13 mouse cellular contexts compared by ENCODE assay signal in genomic region chr9:64546344-64546991, GRCm38 (mm10).
DNase-seq lines count a peak whose midpoint lies in the region; ATAC-seq and TF ChIP-seq lines count a peak whose summit lies in the region.
"Had no signal": no experiment of that assay in that cellular context is flagged by ENCODE, and none has a peak within 500 bp of the region (broad histone marks: within the 10 kb centered on the region; RNA-seq: fewer than 3 reads in every experiment).

No protein-coding gene starts in this region.

- H3K9ac ChIP-seq in heart, embryonic 13.5 days, result no peak overlapping the region
- H3K9ac ChIP-seq in lung, embryonic 15.5 days, result no peak overlapping the region
- no peak overlapping the region for H3K9ac ChIP-seq in heart, postnatal 0 days (replicated peaks; ENCODE audit: low read depth, low read length)
- H3K9ac ChIP-seq: embryonic facial prominence, embryonic 15.5 days had no signal

- 0 out of 2 replicates have a peak, but pooled peaks have one; percentile 28 for TF ChIP-seq EP300 in heart, postnatal 0 days (IDR thresholded peaks at IDR 0.05; ENCODE audit: low read depth)

- 47% methylated on average over 7 of the region's 7 CpGs for WGBS in heart, embryonic 13.5 days
- WGBS in lung, embryonic 15.5 days, result 57% methylated on average over 7 of the region's 7 CpGs
- WGBS in lung, adult 2 months, result 43% methylated on average over 7 of the region's 7 CpGs
- 49% methylated on average over 7 of the region's 7 CpGs for WGBS in heart, postnatal 0 days

- H3K9me3 ChIP-seq in heart, embryonic 13.5 days, result no peaks in the 10 kb centered on the region
- no peaks in the 10 kb centered on the region for H3K9me3 ChIP-seq in lung, embryonic 15.5 days
- no peaks in the 10 kb centered on the region for H3K9me3 ChIP-seq in heart, postnatal 0 days (replicated peaks; ENCODE audit: control insufficient read depth, low read length)
- H3K9me3 ChIP-seq: embryonic facial prominence, embryonic 15.5 days had no signal

- no peak overlapping the region for H3K4me2 ChIP-seq in heart, embryonic 13.5 days
- H3K4me2 ChIP-seq in lung, embryonic 15.5 days, result no peak overlapping the region
- no peak overlapping the region for H3K4me2 ChIP-seq in heart, postnatal 0 days (ENCODE audit: low read depth, low read length)
- H3K4me2 ChIP-seq: embryonic facial prominence, embryonic 15.5 days had no signal

- intact Hi-C loops in heart, postnatal 14 days (cut with DNase I), result no loop called here

- H3K4me3 ChIP-seq in heart, embryonic 13.5 days, result no peak overlapping the region
- H3K4me3 ChIP-seq in lung, embryonic 15.5 days, result no peak overlapping the region
- H3K4me3 ChIP-seq in lung, adult 2 months (replicated peaks; ENCODE audit: extremely low read depth, low read depth, low read length), result no peak overlapping the region
- no peak overlapping the region for H3K4me3 ChIP-seq in heart, postnatal 0 days (ENCODE audit: low read depth, low read length)
- H3K4me3 ChIP-seq: embryonic facial prominence, embryonic 15.5 days; myocyte had no signal

- no peak for TF ChIP-seq CTCF in lung, adult 2 months (IDR thresholded peaks at IDR 0.05; ENCODE audit: insufficient read depth, low read length)
- TF ChIP-seq CTCF in heart, postnatal 0 days (IDR thresholded peaks at IDR 0.05; ENCODE audit: low read depth), result no peak

- peaks cover 10% of the 10 kb centered on the region for H3K27me3 ChIP-seq in heart, embryonic 13.5 days (replicated peaks)
- no peaks in the 10 kb centered on the region for H3K27me3 ChIP-seq in lung, embryonic 15.5 days
- peaks cover 3% of the 10 kb centered on the region; the same call in 1 of the 2 replicates for H3K27me3 ChIP-seq in heart, postnatal 0 days (ENCODE audit: control insufficient read depth, insufficient read depth, low read length)
- H3K27me3 ChIP-seq: embryonic facial prominence, embryonic 15.5 days had no signal

- no peak for DNase-seq in heart, postnatal 14 days
- DNase-seq in lung, adult 2 months, result no peak
- no peak for DNase-seq in heart, postnatal 0 days (ENCODE audit: low spot score)
- peak; percentile 5 for DNase-seq in skeletal muscle tissue, adult 2 months (ENCODE audit: low read depth, low spot score)
- DNase-seq in Muller cell, postnatal 12 days (ENCODE audit: inconsistent ontology term), result no peak
- DNase-seq in embryo, embryonic 9.5 days (ENCODE audit: extremely low spot score), result no peak
- DNase-seq: cerebellum, adult 9-10 months; spleen, adult 18-20 months; thymus, adult 2 months had no signal

- H3K36me3 ChIP-seq in heart, embryonic 13.5 days, result no peaks in the 10 kb centered on the region
- no peaks in the 10 kb centered on the region for H3K36me3 ChIP-seq in lung, embryonic 15.5 days
- H3K36me3 ChIP-seq in heart, postnatal 0 days (replicated peaks; ENCODE audit: control insufficient read depth, insufficient read depth, low read length), result no peaks in the 10 kb centered on the region
- H3K36me3 ChIP-seq: embryonic facial prominence, embryonic 15.5 days had no signal

- peak overlapping the region; percentile 45 for H3K27ac ChIP-seq in heart, embryonic 13.5 days (replicated peaks)
- peak overlapping the region; percentile 62 for H3K27ac ChIP-seq in lung, embryonic 15.5 days
- H3K27ac ChIP-seq in heart, postnatal 0 days (ENCODE audit: low read depth), result peak overlapping the region; percentile 33; the same call in 1 of the 2 replicates
- H3K27ac ChIP-seq: embryonic facial prominence, embryonic 15.5 days had no signal

- no peak for TF ChIP-seq POLR2A in lung, adult 2 months (IDR thresholded peaks at IDR 0.05; ENCODE audit: borderline replicate concordance, extremely low read depth, low read depth, low read length)

- H3K4me1 ChIP-seq in heart, embryonic 13.5 days, result peaks cover 3% of the 10 kb centered on the region; the same call in 1 of the 2 replicates
- H3K4me1 ChIP-seq in lung, embryonic 15.5 days, result no peaks in the 10 kb centered on the region
- H3K4me1 ChIP-seq in lung, adult 2 months (ENCODE audit: control insufficient read depth, insufficient read depth, low read length), result no peaks in the 10 kb centered on the region; the same call in 1 of the 2 replicates
- no peaks in the 10 kb centered on the region for H3K4me1 ChIP-seq in heart, postnatal 0 days (ENCODE audit: control insufficient read depth, insufficient read depth)
- H3K4me1 ChIP-seq: embryonic facial prominence, embryonic 15.5 days had no signal

- no peak for ATAC-seq in heart, embryonic 13.5 days (ENCODE audit: extremely low read depth, insufficient number of reproducible peaks, low FRiP score, low TSS enrichment)
- peak; percentile 48; the same call in 1 of the 2 replicates for ATAC-seq in lung, embryonic 15.5 days (ENCODE audit: borderline replicate concordance, extremely low read depth, low FRiP score, low TSS enrichment)
- 0 out of 2 replicates have a peak, but pooled peaks have one; percentile 51 for ATAC-seq in heart, postnatal 0 days (ENCODE audit: insufficient read depth, low read depth)
